Mouse (Mus musculus) kidney, embryonic 14.5 days (tissue): ENCODE data around the gene Prdx6b. TPM values are rescaled to one million over a fixed set of nuclear protein-coding genes. Genes with fewer than 3 reads are reported as not detected.
A peak's percentile ranks its signal among the peaks of the same experiment; 100 is the strongest.

Experiments used
- ATAC-seq: fragments of 200-750 bp; cut with Nextera tagmentation; 2 replicates; pipeline ENCODE4 v1.8.0; 2017; ENCODE audit warnings: moderate number of reproducible peaks, mild to moderate bottlenecking, moderate TSS enrichment, moderate library complexity; ENCODE audit not compliant: low FRiP score, low TSS enrichment
- H3K27ac ChIP-seq: fragments of 300-500 bp; sonication (generic); 2 replicates; pipeline ENCODE4 v1.5.1; 2014; ENCODE audit warnings: low read depth, mild to moderate bottlenecking, low read length, moderate library complexity, mixed read lengths
- H3K27me3 ChIP-seq: fragments of 300-500 bp; sonication (generic); 2 replicates; pipeline ENCODE4 v1.6.1; 2014; ENCODE audit warnings: mild to moderate bottlenecking, low read length; ENCODE audit not compliant: control insufficient read depth, insufficient read depth
- H3K36me3 ChIP-seq: fragments of 300-500 bp; sonication (generic); 2 replicates; pipeline ENCODE4 v1.6.1; 2014; ENCODE audit warnings: low read length, mixed read lengths; ENCODE audit not compliant: control insufficient read depth, insufficient read depth
- H3K4me1 ChIP-seq: fragments of 300-500 bp; sonication (generic); 2 replicates; pipeline ENCODE4 v1.6.1; 2014; ENCODE audit warnings: low read length, mixed read lengths; ENCODE audit not compliant: control insufficient read depth, insufficient read depth
- H3K4me2 ChIP-seq: fragments of 300-500 bp; sonication (generic); replicated peaks from 2 replicates; pipeline ENCODE4 v1.6.1; 2014; ENCODE audit warnings: low read depth, mild to moderate bottlenecking, low read length
- H3K4me3 ChIP-seq: fragments of 300-500 bp; sonication (generic); 2 replicates; pipeline ENCODE4 v1.5.1; 2014; ENCODE audit warnings: mild to moderate bottlenecking, low read length
- H3K9ac ChIP-seq: fragments of 300-500 bp; sonication (generic); 2 replicates; pipeline ENCODE4 v1.6.1; 2014; ENCODE audit warnings: low read depth, mild to moderate bottlenecking, low read length, moderate library complexity
- H3K9me3 ChIP-seq: fragments of 300-500 bp; sonication (generic); 2 replicates; pipeline ENCODE4 v1.6.1; 2016; ENCODE audit warnings: low read length; ENCODE audit not compliant: control insufficient read depth
- WGBS: fragments of 180-500 bp; shearing (Covaris S2); extraction: QIAGEN DNeasy Blood & Tissue Kit; methylation state at CpG from one replicate; pipeline ENCODE4 v1.1.7; 2014; 5-methylcytosine and 5-hydroxymethylcytosine counted together
- polyA plus RNA-seq: library from polyadenylated mRNA; unstranded; fragments of >200 nt; fragmentation: Nextera tagmentation; extraction: Ambion mirVana; gene quantifications from 2 replicates; pipeline ENCODE4 v1.2.1, GENCODE M21; 2014

The Prdx6b gene
- polyA plus RNA-seq, 1 experiment from 2014 or later, result not detected

DNA sequence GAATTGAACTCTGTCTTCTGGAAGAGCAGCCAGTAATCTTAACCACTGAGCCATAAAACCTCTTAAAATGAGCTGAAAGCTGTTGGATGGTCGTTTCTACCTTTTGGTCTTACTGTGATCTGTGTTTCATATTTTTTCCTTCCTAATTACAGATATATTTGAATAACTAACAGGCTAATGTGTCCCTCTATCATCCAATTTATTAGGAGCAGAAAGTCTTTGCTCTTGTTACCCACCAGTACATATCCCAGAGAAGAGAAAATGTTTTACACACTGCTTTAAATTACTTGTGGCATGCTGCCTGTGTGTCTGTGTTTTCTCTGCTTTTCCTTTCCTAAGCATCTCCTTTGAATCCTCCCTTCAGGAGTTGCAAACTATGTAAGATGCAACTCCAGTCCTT is 21.9 kb downstream of the Prdx6b start:
- Histone ChIP-seq H3K36me3 (peaks cover 7% of the 10 kb centered on the region; the same call in 1 of the 2 replicates), H3K9me3 (no peaks in the 10 kb centered on the region), H3K27me3 (no peaks in the 10 kb centered on the region), H3K9ac (no peak overlapping the region), H3K4me3 (no peak overlapping the region), H3K4me1 (peaks cover 6% of the 10 kb centered on the region; the same call in 1 of the 2 replicates), H3K27ac (no peak overlapping the region), H3K4me2 (no peak overlapping the region)
- 36% methylated on average over 1 of the region's 1 CpGs for WGBS
- no peak for ATAC-seq

DNA sequence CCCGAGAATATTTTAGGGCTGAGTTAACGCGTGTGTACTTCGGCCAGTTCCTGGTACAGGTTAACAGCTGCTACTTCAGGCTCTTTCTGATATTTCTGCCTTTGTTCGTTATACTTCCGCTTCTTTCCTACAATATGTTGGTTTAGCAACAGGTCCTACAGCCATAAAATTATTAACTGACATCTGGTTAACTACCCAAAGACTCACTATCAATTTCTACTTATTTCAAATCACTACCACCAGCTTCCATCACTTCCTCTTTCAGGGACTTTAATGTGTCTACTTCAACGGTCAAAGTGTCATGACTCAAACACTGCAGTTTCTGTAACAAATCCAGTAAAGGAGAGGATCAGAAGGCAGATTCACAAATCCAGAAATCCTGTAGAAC is 22.6 kb downstream of the Prdx6b start:
- WGBS, result 43% methylated on average over 7 of the region's 7 CpGs
- Histone ChIP-seq H3K4me3 (peak overlapping the region; percentile 93), H3K4me2 (peak overlapping the region; percentile 74), H3K9ac (peak overlapping the region; percentile 94; the same call in 1 of the 2 replicates), H3K27me3 (no peaks in the 10 kb centered on the region), H3K27ac (peak overlapping the region; percentile 98), H3K36me3 (peaks cover 11% of the 10 kb centered on the region; the same call in 1 of the 2 replicates), H3K9me3 (no peaks in the 10 kb centered on the region), H3K4me1 (peaks cover 6% of the 10 kb centered on the region; the same call in 1 of the 2 replicates)
- ATAC-seq, result peak; percentile 16; the same call in 1 of the 2 replicates

DNA sequence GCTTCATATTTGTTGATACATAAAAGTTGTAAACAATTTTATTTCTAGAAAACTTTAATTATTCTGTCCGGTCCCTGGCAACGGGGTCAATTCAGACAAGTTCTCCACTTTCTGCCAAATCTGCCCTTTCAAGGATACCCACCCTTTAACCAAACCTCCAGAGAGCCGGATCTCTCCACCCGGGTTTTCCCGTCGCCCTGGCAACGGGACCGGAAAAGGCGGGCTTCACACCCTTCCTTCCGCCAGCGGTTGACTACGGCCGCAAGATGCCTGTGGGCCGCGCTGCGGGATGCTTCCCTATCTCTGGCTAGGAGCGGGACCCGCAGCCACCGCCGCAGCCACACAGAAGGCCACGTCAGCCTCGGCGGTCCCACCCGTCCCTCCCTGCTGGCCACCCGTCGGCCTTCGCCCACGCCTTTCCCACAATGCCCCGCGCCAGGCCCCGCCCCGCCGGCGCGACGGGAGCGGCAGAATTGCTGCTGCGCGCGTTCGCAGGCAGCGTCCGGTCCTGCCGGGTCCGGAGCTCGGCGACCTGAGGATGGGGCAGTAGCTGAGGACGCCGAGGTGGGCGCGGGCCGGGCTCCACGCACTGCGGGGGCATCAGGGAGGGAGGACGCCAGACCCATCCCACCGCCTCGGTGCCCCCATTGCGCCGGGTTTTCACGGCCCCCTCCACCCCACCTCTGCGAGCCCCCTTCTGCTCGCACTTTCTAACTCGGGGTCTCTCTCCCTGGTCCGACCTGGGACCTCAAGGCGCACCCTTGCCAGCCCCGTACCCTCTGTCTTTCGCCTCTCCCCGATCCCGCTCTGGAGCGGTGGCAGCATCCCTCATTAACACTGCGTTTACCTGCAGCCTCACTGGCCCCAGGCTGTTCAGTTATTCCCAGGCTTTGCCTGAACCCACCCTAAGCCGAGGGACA is 23.2 kb downstream of the Prdx6b start, which contains the start of gene Dnajc10:
Dnajc10 (plus strand) TSS at position 225 of the 920 bp plus-strand sequence.
- peak within 1 kb of the TSS; percentile 74 for H3K4me2 ChIP-seq
- H3K9ac ChIP-seq, result peak within 1 kb of the TSS; percentile 94
- ATAC-seq, result peak; percentile 98
- under 1% methylated on average over 69 of the region's 72 CpGs for WGBS
- no peaks in the 10 kb centered on the region for H3K9me3 ChIP-seq
- peaks cover 6% of the 10 kb centered on the region; the same call in 1 of the 2 replicates for H3K4me1 ChIP-seq
- no peaks in the 10 kb centered on the region for H3K27me3 ChIP-seq
- H3K27ac ChIP-seq, result peak within 1 kb of the TSS; percentile 98
- H3K36me3 ChIP-seq, result peaks cover 14% of the 10 kb centered on the region; the same call in 1 of the 2 replicates
- H3K4me3 ChIP-seq, result peak within 1 kb of the TSS; percentile 93

DNA sequence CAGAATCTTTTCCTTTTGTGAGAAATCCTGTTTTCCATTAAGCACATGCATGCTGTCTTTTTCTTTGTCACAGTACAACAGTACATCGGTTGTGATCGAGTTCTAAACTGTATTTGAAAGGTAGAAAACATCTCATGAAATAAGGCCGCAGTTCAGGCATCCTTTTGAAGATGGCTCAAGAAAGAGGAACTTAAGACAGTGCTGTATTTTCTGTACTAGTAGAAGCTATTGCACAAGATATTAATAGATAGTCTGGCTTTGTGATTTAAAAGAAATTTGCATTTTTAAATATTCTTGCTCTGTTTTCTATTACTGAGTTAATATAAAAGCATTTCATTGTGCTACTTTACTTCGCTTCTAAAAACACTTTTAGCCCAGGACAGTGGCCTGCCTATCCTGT is 30.6 kb downstream of the Prdx6b start:
- H3K9ac ChIP-seq, result no peak overlapping the region
- WGBS, result 96% methylated on average over 4 of the region's 4 CpGs
- no peaks in the 10 kb centered on the region for H3K4me1 ChIP-seq
- H3K9me3 ChIP-seq, result no peaks in the 10 kb centered on the region
- ATAC-seq, result no peak
- peaks cover 69% of the 10 kb centered on the region for H3K36me3 ChIP-seq
- H3K27me3 ChIP-seq, result no peaks in the 10 kb centered on the region
- H3K4me3 ChIP-seq, result no peak overlapping the region
- H3K27ac ChIP-seq, result no peak overlapping the region
- H3K4me2 ChIP-seq, result no peak overlapping the region

DNA sequence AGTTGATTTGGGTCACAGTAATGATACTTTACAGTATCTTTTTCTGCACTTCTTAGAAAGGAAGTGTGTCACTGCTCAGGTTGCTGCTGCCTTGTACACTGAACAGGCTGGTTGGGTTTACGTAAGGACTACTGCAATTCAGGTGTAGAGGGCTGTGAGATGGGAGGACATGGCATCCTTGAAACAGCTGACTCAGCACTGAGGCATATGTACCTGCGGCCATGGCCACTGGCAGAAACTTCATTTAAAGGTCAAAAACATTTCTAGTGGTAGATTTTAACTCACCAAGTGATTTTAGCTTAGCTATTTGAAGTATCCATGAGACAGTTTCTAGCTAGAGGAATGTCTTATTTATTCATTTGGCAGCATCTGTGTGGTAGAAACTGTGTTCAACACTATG is 33.5 kb downstream of the Prdx6b start:
- no peak overlapping the region for H3K9ac ChIP-seq
- H3K9me3 ChIP-seq, result no peaks in the 10 kb centered on the region
- WGBS, result 94% methylated on average over 2 of the region's 2 CpGs
- no peak overlapping the region for H3K27ac ChIP-seq
- H3K4me2 ChIP-seq, result no peak overlapping the region
- no peak for ATAC-seq
- no peak overlapping the region for H3K4me3 ChIP-seq
- peaks cover 70% of the 10 kb centered on the region for H3K36me3 ChIP-seq
- no peaks in the 10 kb centered on the region for H3K4me1 ChIP-seq
- no peaks in the 10 kb centered on the region for H3K27me3 ChIP-seq

DNA sequence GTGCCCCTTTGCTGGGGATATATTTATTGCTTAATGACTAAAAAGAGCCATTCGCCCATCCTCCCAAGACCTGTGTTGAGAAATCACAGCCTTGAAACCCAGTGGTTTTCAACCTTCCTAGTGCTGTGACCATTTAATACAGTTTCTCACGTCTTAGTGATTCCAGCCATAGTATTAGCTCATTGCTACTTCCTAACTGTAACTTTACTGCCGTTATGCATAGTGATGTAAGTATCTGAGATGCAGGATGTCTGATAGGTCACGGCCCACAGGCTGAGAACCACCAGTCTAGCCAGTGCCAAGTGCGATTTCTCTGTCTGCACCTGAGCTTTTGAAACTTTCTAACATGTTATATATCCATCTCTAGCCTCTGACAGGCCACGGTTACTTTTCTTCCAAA is 35.0 kb downstream of the Prdx6b start:
- no peaks in the 10 kb centered on the region for H3K9me3 ChIP-seq
- peaks cover 63% of the 10 kb centered on the region for H3K36me3 ChIP-seq
- WGBS, result 93% methylated on average over 6 of the region's 6 CpGs
- H3K4me3 ChIP-seq, result no peak overlapping the region
- no peak overlapping the region for H3K27ac ChIP-seq
- no peak overlapping the region for H3K4me2 ChIP-seq
- H3K4me1 ChIP-seq, result no peaks in the 10 kb centered on the region
- ATAC-seq, result no peak
- no peaks in the 10 kb centered on the region for H3K27me3 ChIP-seq
- no peak overlapping the region for H3K9ac ChIP-seq

DNA sequence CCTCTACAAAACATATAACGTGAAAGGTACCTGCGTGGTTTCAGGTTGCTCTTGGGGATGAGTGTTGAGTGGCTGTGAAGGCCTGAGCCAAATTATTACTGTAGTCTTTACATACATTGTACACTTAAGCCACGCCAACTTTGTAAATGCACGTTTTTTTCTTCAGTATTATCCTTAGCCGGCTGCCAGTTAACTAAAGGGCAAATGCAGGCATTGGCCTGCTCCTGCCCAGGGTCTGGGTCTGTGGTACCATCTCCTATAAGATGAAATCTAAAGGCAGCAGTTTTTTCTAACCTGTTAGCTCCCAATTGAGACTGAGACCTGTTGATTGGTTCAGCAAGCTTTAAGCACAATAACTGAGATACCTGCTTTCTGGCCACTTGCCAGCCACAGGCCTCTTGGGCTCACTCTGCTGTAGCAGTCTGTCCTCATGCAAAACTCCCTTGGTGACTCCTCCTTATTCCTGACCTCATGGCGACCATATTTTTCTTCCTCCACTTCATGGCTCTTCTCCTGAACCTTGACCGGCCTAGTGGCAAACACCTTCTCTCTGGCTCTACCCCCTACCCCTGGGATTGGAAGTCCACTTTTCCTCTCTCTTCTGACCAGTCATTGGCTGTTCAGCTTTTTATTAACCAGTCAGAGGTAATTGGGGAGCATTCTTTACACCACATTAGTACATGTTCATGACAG is 36.8 kb downstream of the Prdx6b start:
- no peaks in the 10 kb centered on the region for H3K4me1 ChIP-seq
- H3K9me3 ChIP-seq, result no peaks in the 10 kb centered on the region
- H3K36me3 ChIP-seq, result peaks cover 57% of the 10 kb centered on the region
- H3K27me3 ChIP-seq, result no peaks in the 10 kb centered on the region
- no peak for ATAC-seq
- no peak overlapping the region for H3K4me3 ChIP-seq
- H3K4me2 ChIP-seq, result no peak overlapping the region
- H3K27ac ChIP-seq, result no peak overlapping the region
- WGBS, result 92% methylated on average over 7 of the region's 7 CpGs
- no peak overlapping the region for H3K9ac ChIP-seq

DNA sequence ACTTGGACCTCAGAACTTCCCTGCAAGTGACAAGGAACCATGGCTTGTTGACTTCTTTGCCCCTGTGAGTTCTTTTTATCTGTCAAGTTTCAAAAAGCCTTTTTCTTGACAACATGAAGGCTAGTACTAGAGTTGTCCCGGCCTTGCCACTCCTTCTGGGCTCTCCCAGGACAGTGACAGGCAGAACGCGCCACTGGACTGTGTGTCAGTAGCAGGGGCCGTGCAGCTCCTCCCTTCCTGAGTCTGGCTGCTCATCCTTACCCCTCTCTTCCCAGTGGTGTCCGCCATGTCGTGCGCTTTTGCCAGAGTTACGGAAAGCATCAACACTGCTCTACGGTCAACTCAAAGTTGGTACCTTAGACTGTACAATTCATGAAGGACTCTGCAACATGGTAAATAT is 48.3 kb downstream of the Prdx6b start:
- WGBS, result 95% methylated on average over 9 of the region's 9 CpGs
- H3K27ac ChIP-seq, result no peak overlapping the region
- no peak overlapping the region for H3K4me2 ChIP-seq
- no peak overlapping the region for H3K9ac ChIP-seq
- H3K4me3 ChIP-seq, result no peak overlapping the region
- H3K4me1 ChIP-seq, result no peaks in the 10 kb centered on the region
- H3K9me3 ChIP-seq, result no peaks in the 10 kb centered on the region
- H3K36me3 ChIP-seq, result peaks cover 68% of the 10 kb centered on the region
- no peaks in the 10 kb centered on the region for H3K27me3 ChIP-seq
- ATAC-seq, result no peak
